29 mouse cellular contexts compared by ENCODE assay signal in genomic region chr3:133167550-133167949, GRCm38 (mm10).
"Had no signal": no experiment of that assay in that cellular context is flagged by ENCODE, and none has a peak within 500 bp of the region (broad histone marks: within the 10 kb centered on the region; RNA-seq: fewer than 3 reads in every experiment).

No protein-coding gene starts in this region.

- H3K4me2 ChIP-seq: limb, embryonic 12.5 days; limb, embryonic 13.5 days; limb, embryonic 15.5 days; liver, embryonic 11.5 days; liver, embryonic 12.5 days; liver, embryonic 13.5 days; liver, embryonic 15.5 days; lung, embryonic 14.5 days; lung, embryonic 15.5 days; midbrain, embryonic 11.5 days; midbrain, embryonic 12.5 days; midbrain, embryonic 13.5 days; midbrain, embryonic 15.5 days had no signal

- H3K9me3 ChIP-seq: limb, embryonic 10.5 days; limb, embryonic 12.5 days; limb, embryonic 13.5 days; limb, embryonic 15.5 days; liver, embryonic 12.5 days; liver, embryonic 13.5 days; liver, embryonic 15.5 days; lung, embryonic 15.5 days; megakaryocyte, embryonic 14.5 days; midbrain, embryonic 10.5 days; midbrain, embryonic 12.5 days; midbrain, embryonic 13.5 days; midbrain, embryonic 15.5 days had no signal

- H3K4me3 ChIP-seq: limb, embryonic 10.5 days; limb, embryonic 12.5 days; limb, embryonic 13.5 days; limb, embryonic 15.5 days; liver, embryonic 12.5 days; liver, embryonic 13.5 days; liver, embryonic 15.5 days; lung, embryonic 15.5 days; megakaryocyte, embryonic 14.5 days; midbrain, embryonic 10.5 days; midbrain, embryonic 12.5 days; midbrain, embryonic 13.5 days; midbrain, embryonic 15.5 days; myocyte had no signal

- H3K27me3 ChIP-seq: limb, embryonic 12.5 days; limb, embryonic 13.5 days; limb, embryonic 15.5 days; liver, embryonic 12.5 days; liver, embryonic 13.5 days; liver, embryonic 15.5 days; lung, embryonic 15.5 days; midbrain, embryonic 12.5 days; midbrain, embryonic 13.5 days; midbrain, embryonic 15.5 days had no signal

- H3K27ac ChIP-seq: limb, embryonic 10.5 days; limb, embryonic 12.5 days; limb, embryonic 13.5 days; limb, embryonic 15.5 days; liver, embryonic 12.5 days; liver, embryonic 13.5 days; liver, embryonic 14.5 days; liver, embryonic 15.5 days; lung, embryonic 15.5 days; macrophage; midbrain, embryonic 10.5 days; midbrain, embryonic 12.5 days; midbrain, embryonic 13.5 days; midbrain, embryonic 15.5 days had no signal

- H3K4me1 ChIP-seq: limb, embryonic 10.5 days; limb, embryonic 12.5 days; limb, embryonic 13.5 days; liver, embryonic 12.5 days; liver, embryonic 13.5 days; liver, embryonic 15.5 days; lung, embryonic 15.5 days; megakaryocyte, embryonic 14.5 days had no signal

- H3K36me3 ChIP-seq: limb, embryonic 10.5 days; limb, embryonic 12.5 days; limb, embryonic 13.5 days; limb, embryonic 15.5 days; liver, embryonic 12.5 days; liver, embryonic 13.5 days; liver, embryonic 15.5 days; lung, embryonic 15.5 days; midbrain, embryonic 10.5 days; midbrain, embryonic 12.5 days; midbrain, embryonic 13.5 days; midbrain, embryonic 15.5 days had no signal

- DNase-seq: left cerebral cortex, postnatal 4 days; liver; liver, embryonic 13.5 days; liver, postnatal 0 days; lung, adult 18-20 months; lung, adult 2 months; lung, embryonic 14.5 days; lung, postnatal 10 days; lung, postnatal 14 days; lung, postnatal 36 days; lung, postnatal 4 days; midbrain, embryonic 14.5 days had no signal

- H3K9ac ChIP-seq: limb, embryonic 12.5 days; limb, embryonic 13.5 days; limb, embryonic 15.5 days; liver, embryonic 12.5 days; liver, embryonic 13.5 days; liver, embryonic 14.5 days; liver, embryonic 15.5 days; liver, postnatal 0 days; lung, embryonic 14.5 days; lung, embryonic 15.5 days; midbrain, embryonic 12.5 days; midbrain, embryonic 13.5 days; midbrain, embryonic 15.5 days had no signal
